Mouse (Mus musculus) heart, adult 2 months (tissue): ENCODE results near the gene 1700017N19Rik. TPM values are rescaled to one million over a fixed set of nuclear protein-coding genes. Genes with fewer than 3 reads are reported as not detected.
"Not testable (repeated sequence)": the region's sequence is repeated elsewhere in the genome, so short reads cannot be mapped to it uniquely, and the experiment has no call there.

Experiments used
- DNase-seq, 2 experiments: peaks; one replicate each; pipeline ENCODE4 v3.0.0; 2021
- H3K27ac ChIP-seq: fragments of 200-600 bp; 2 replicates; pipeline ENCODE4 v1.8.1; 2022
- H3K27me3 ChIP-seq: fragments of 200-500 bp; 2 replicates; pipeline ENCODE4 v1.6.1; 2012; ENCODE audit warnings: mild to moderate bottlenecking, low read length, inconsistent platforms, mixed read lengths; ENCODE audit not compliant: control insufficient read depth, insufficient read depth
- H3K36me3 ChIP-seq: fragments of 200-500 bp; 2 replicates; pipeline ENCODE4 v1.6.1; 2012; ENCODE audit warnings: low read length, inconsistent platforms; ENCODE audit not compliant: control insufficient read depth, insufficient read depth
- H3K4me1 ChIP-seq: fragments of 200-500 bp; 2 replicates; pipeline ENCODE4 v1.6.1; 2011; ENCODE audit warnings: low read length; ENCODE audit not compliant: control insufficient read depth, insufficient read depth
- H3K4me3 ChIP-seq: fragments of 200-600 bp; 2 replicates; pipeline ENCODE4 v1.8.1; 2022
- H3K79me2 ChIP-seq: fragments of 200-500 bp; replicated peaks from 2 replicates; pipeline ENCODE4 v1.6.1; 2012; ENCODE audit warnings: mild to moderate bottlenecking, inconsistent platforms, low read length, moderate library complexity, mixed read lengths; ENCODE audit not compliant: control insufficient read depth, insufficient read depth
- H3K9ac ChIP-seq: fragments of 200-500 bp; 2 replicates; pipeline ENCODE4 v1.6.1; 2012; ENCODE audit warnings: low read depth, mild to moderate bottlenecking, control low read depth, inconsistent platforms, low read length, mixed read lengths
- CTCF ChIP-seq: fragments of 200-600 bp; IDR thresholded peaks from 2 replicates; pipeline ENCODE4 v1.8.1; 2022; ENCODE audit warnings: antibody characterized with exemption, mild to moderate bottlenecking, moderate library complexity
- EP300 ChIP-seq: fragments of 200-500 bp; IDR thresholded peaks from 2 replicates; pipeline ENCODE4 v1.6.1; 2011; ENCODE audit warnings: low read depth, low read length, control low read depth; ENCODE audit not compliant: insufficient read depth
- POLR2A ChIP-seq: fragments of 200-500 bp; IDR thresholded peaks from 2 replicates; pipeline ENCODE4 v1.6.1; 2011; ENCODE audit warnings: mild to moderate bottlenecking, low read depth, low read length, control low read depth; ENCODE audit not compliant: insufficient read depth
- WGBS: fragments of 180-500 bp; shearing (Covaris S2); methylation state at CpG from one replicate; pipeline ENCODE4 v1.1.7; 2018; 5-methylcytosine and 5-hydroxymethylcytosine counted together
- intact Hi-C: fragments of 180-260 bp; cut with DNase I; formaldehyde crosslinking; loops from one replicate; pipeline ENCODE4 v1.15.1; 2025
- long read RNA-seq: library from polyadenylated mRNA; stranded (forward); transcript quantifications from one replicate; pipeline ENCODE4 v2.0.0, GENCODE M21; 2021
- polyA plus RNA-seq: library from polyadenylated mRNA; depleted of rRNA; stranded (reverse); fragments of >200 nt; gene quantifications from 2 replicates; pipeline ENCODE4 v1.2.3, GENCODE M21; 2012; rRNA removed
- total RNA-seq, 2 experiments: library from RNA; stranded (reverse); gene quantifications; 2 replicates each; pipeline ENCODE4 v1.2.3; 2021

The 1700017N19Rik gene
- total RNA-seq, result not detected
- polyA plus RNA-seq, result not detected in 2 replicates
- long read RNA-seq, result 0 reads

- Histone ChIP-seq H3K79me2 (no peaks in the 10 kb centered on the region), H3K4me1 (0 out of 2 replicates have a peak, but pooled peaks cover 3% of the 10 kb centered on the region), H3K9ac (no peak within 1 kb of the TSS), H3K27ac (no peak within 1 kb of the TSS), H3K36me3 (no peaks in the 10 kb centered on the region), H3K27me3 (no peaks in the 10 kb centered on the region), H3K4me3 (peak within 1 kb of the TSS; percentile 74)
- DNase-seq, result no peak
- WGBS, result 71% methylated on average over 1 of the region's 1 CpGs
- no peak for TF ChIP-seq EP300
- intact Hi-C loops, result no loop called here
These were observed at the start of gene 1700017N19Rik, which contains the start of gene 4930430F08Rik for GRCm38 (mm10) chr10:100590323-100590722. Gene 1700017N19Rik (plus strand): TSS chr10:100590484. Gene 4930430F08Rik (minus strand): TSS chr10:100590423.

GRCm38 (mm10) chr10:100556566-100557175 lies 33.6 kb upstream of the 1700017N19Rik start:
- WGBS, result 86% methylated on average over 3 of the region's 3 CpGs
- Histone ChIP-seq H3K9ac (no peak overlapping the region), H3K36me3 (no peaks in the 10 kb centered on the region), H3K79me2 (no peaks in the 10 kb centered on the region), H3K27me3 (no peaks in the 10 kb centered on the region), H3K4me3 (no peak overlapping the region), H3K4me1 (no peaks in the 10 kb centered on the region), H3K27ac (no peak overlapping the region)
- no peak for DNase-seq
- TF ChIP-seq CTCF (no peak), POLR2A (no peak), EP300 (no peak)
- intact Hi-C loops, result no loop called here

- H3K36me3 ChIP-seq, H3K79me2 ChIP-seq, intact Hi-C loops, DNase-seq, H3K4me3 ChIP-seq, H3K9ac ChIP-seq, H3K27ac ChIP-seq, H3K27me3 ChIP-seq, H3K4me1 ChIP-seq: not testable (repeated sequence)
- 90% methylated on average over 3 of the region's 3 CpGs for WGBS
These were observed 29.9 kb upstream of the 1700017N19Rik start for GRCm38 (mm10) chr10:100560194-100560883.

DNA sequence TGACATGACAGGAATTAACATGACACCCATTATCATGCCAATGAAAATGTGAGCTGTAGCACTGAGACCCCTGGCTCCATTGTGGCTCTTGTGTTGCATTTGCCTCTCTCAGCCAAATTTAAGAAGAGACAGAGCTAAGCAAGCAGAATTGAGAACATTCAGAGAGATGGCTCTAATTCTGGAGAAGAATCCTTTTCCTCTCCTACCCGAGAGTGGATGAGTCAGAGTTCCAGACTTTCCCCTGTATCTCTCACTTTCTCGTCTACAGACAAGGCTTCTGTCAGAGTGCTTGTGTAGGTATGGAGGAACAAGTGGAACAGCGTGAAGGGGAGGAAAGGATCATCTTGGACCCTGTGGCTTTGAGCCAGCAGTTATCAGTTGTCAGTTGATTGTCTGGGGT lies 26.2 kb upstream of the 1700017N19Rik start:
- Histone ChIP-seq H3K27ac (no peak overlapping the region), H3K79me2 (no peaks in the 10 kb centered on the region), H3K4me3 (no peak overlapping the region), H3K9ac (no peak overlapping the region), H3K27me3 (no peaks in the 10 kb centered on the region), H3K4me1 (no peaks in the 10 kb centered on the region), H3K36me3 (no peaks in the 10 kb centered on the region)
- intact Hi-C loops, result no loop called here
- DNase-seq, result no peak
- TF ChIP-seq EP300, result no peak
- TF ChIP-seq CTCF, result no peak
- no peak for TF ChIP-seq POLR2A
- 63% methylated on average over 3 of the region's 3 CpGs for WGBS

DNA sequence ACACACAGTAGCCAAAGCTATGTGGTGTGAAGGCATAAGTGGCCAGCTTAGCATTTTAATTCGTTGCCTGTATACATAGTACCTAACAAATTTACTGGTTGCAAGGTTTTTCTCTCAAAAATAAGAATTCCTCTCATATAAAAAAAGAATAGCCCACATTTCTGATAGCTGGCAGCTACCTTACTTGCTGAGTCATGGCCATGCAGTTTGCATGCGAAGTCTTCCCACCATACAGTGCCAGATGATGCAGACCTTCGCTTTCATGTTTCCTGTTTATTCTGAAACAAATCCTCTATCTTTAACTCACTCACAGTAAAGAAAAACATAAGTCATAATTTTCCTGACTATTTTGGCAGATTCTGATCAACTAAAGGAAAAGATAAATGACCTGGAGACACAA lies 18.6 kb upstream of the 1700017N19Rik start:
- Histone ChIP-seq H3K27me3 (no peaks in the 10 kb centered on the region), H3K4me3 (no peak overlapping the region), H3K4me1 (no peaks in the 10 kb centered on the region), H3K79me2 (no peaks in the 10 kb centered on the region), H3K9ac (no peak overlapping the region), H3K36me3 (no peaks in the 10 kb centered on the region), H3K27ac (no peak overlapping the region)
- TF ChIP-seq EP300, result no peak
- no peak for TF ChIP-seq CTCF
- TF ChIP-seq POLR2A, result no peak
- WGBS, result 79% methylated on average over 3 of the region's 3 CpGs
- intact Hi-C loops, result no loop called here
- no peak for DNase-seq

- no peaks in the 10 kb centered on the region for H3K36me3 ChIP-seq
These were observed 15.7 kb upstream of the 1700017N19Rik start for GRCm38 (mm10) chr10:100574505-100575149.

More at GRCm38 (mm10) chr10:100574505-100575149, 15.7 kb upstream of the 1700017N19Rik start:
- intact Hi-C loops, result no loop called here
- Histone ChIP-seq H3K4me1 (no peaks in the 10 kb centered on the region), H3K9ac (no peak overlapping the region), H3K79me2 (no peaks in the 10 kb centered on the region), H3K4me3 (no peak overlapping the region), H3K27me3 (no peaks in the 10 kb centered on the region), H3K27ac (no peak overlapping the region)
- TF ChIP-seq CTCF, result no peak
- TF ChIP-seq EP300, result no peak
- TF ChIP-seq POLR2A, result no peak
- DNase-seq, result no peak
- WGBS, result 83% methylated on average over 7 of the region's 7 CpGs
